Comparison of ENCODE assay signal across 26 mouse cellular contexts in the genomic region with DNA sequence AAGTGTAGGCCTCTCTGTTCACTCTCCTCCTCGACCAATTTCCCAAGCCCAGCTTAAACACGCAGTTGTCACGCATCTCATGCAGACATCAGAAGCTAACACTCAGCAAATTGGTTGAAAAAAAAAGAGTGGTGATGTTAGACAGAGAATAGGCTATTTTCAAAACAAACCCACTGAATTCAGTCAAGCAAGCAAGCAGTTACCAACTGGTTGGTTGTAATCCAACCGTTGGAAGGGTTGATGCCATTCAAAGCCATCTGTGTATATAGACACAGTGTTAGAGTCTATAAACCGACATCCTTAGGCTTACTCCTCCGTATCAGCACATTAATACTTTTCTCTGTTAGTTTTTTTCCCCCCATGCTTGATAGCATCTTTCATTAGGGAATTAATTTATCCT.
DNase-seq lines count a peak whose midpoint lies in the region; ATAC-seq and TF ChIP-seq lines count a peak whose summit lies in the region.
"Had no signal": no experiment of that assay in that cellular context is flagged by ENCODE, and none has a peak within 500 bp of the region (broad histone marks: within the 10 kb centered on the region; RNA-seq: fewer than 3 reads in every experiment).

No protein-coding gene starts in this region.

- H3K27ac ChIP-seq in forebrain, embryonic 15.5 days (replicated peaks): peak overlapping the region; percentile 35; the same call in 1 of the 2 replicates
- no peak overlapping the region for H3K27ac ChIP-seq in forebrain, embryonic 11.5 days (ENCODE audit: low read depth, low read length)
- H3K27ac ChIP-seq: heart, embryonic 15.5 days; kidney, embryonic 15.5 days; limb, embryonic 10.5 days; limb, embryonic 15.5 days; liver, embryonic 13.5 days; midbrain, embryonic 12.5 days; neural tube, embryonic 13.5 days; stomach, embryonic 15.5 days had no signal

- no peaks in the 10 kb centered on the region for H3K36me3 ChIP-seq in forebrain, embryonic 15.5 days
- H3K36me3 ChIP-seq in forebrain, embryonic 11.5 days (ENCODE audit: control insufficient read depth, insufficient read depth, low read length): no peaks in the 10 kb centered on the region
- H3K36me3 ChIP-seq: heart, embryonic 15.5 days; kidney, embryonic 15.5 days; limb, embryonic 10.5 days; limb, embryonic 15.5 days; liver, embryonic 13.5 days; midbrain, embryonic 12.5 days; neural tube, embryonic 13.5 days; stomach, embryonic 15.5 days had no signal

- H3K9ac ChIP-seq in forebrain, embryonic 15.5 days (replicated peaks): no peak overlapping the region
- H3K9ac ChIP-seq in forebrain, embryonic 11.5 days (ENCODE audit: low read length): no peak overlapping the region
- H3K9ac ChIP-seq: heart, embryonic 15.5 days; kidney, embryonic 15.5 days; limb, embryonic 15.5 days; liver, embryonic 13.5 days; midbrain, embryonic 12.5 days; neural tube, embryonic 13.5 days; stomach, embryonic 15.5 days had no signal

- ATAC-seq in forebrain, embryonic 15.5 days (replicated peaks): peak; percentile 55; the same call in 1 of the 2 replicates
- no peak for ATAC-seq in forebrain, embryonic 11.5 days (replicated peaks; ENCODE audit: low FRiP score)
- ATAC-seq: CD4-positive, CD25-positive, alpha-beta regulatory T cell, adult 4 months; hindbrain, embryonic 16.5 days; lung, postnatal 0 days had no signal

- peaks cover 17% of the 10 kb centered on the region for H3K4me1 ChIP-seq in forebrain, embryonic 15.5 days
- H3K4me1 ChIP-seq in forebrain, embryonic 11.5 days (replicated peaks; ENCODE audit: control insufficient read depth, insufficient read depth, low read length): no peaks in the 10 kb centered on the region
- H3K4me1 ChIP-seq: liver, embryonic 13.5 days; megakaryocyte, embryonic 14.5 days; midbrain, embryonic 12.5 days; stomach, embryonic 15.5 days had no signal

- H3K4me2 ChIP-seq in forebrain, embryonic 15.5 days (replicated peaks): no peak overlapping the region
- H3K4me2 ChIP-seq in forebrain, embryonic 11.5 days (ENCODE audit: low read depth, low read length, severe bottlenecking): no peak overlapping the region
- H3K4me2 ChIP-seq: heart, embryonic 15.5 days; kidney, embryonic 15.5 days; limb, embryonic 15.5 days; liver, embryonic 13.5 days; midbrain, embryonic 12.5 days; neural tube, embryonic 13.5 days; stomach, embryonic 15.5 days had no signal

- DNase-seq in forebrain, embryonic 11.5 days (ENCODE audit: low spot score): no peak
- peak; percentile 74 for DNase-seq in brain, embryonic 14.5 days (ENCODE audit: low read depth)
- DNase-seq in layer of hippocampus, adult 18-20 months (ENCODE audit: low spot score in 2 of 2): peak; percentile 11 to 56
- DNase-seq in layer of hippocampus, postnatal 14 days (ENCODE audit: low spot score in 2 of 2): peak; percentile 15 to 62
- no peak for DNase-seq in adrenal gland, postnatal 10 days
- DNase-seq in right cerebral cortex, adult 2 months (ENCODE audit: low spot score in 2 of 2): no peak
- DNase-seq: cerebellum, adult 18-20 months; gastrocnemius, postnatal 10 days; kidney, adult 18-20 months; kidney, postnatal 25 days; liver, embryonic 13.5 days; lung, adult 18-20 months; lung, postnatal 4 days; thymus, postnatal 14 days had no signal

- no peaks in the 10 kb centered on the region for H3K27me3 ChIP-seq in forebrain, embryonic 15.5 days
- no peaks in the 10 kb centered on the region for H3K27me3 ChIP-seq in forebrain, embryonic 11.5 days (ENCODE audit: control insufficient read depth, insufficient read depth, low read length)
- H3K27me3 ChIP-seq: heart, embryonic 15.5 days; kidney, embryonic 15.5 days; limb, embryonic 15.5 days; liver, embryonic 13.5 days; megakaryocyte, embryonic 14.5 days; midbrain, embryonic 12.5 days; neural tube, embryonic 13.5 days; stomach, embryonic 15.5 days had no signal

- no peak for TF ChIP-seq POLR2A in brain, embryonic 14.5 days (IDR thresholded peaks at IDR 0.05; ENCODE audit: borderline replicate concordance, extremely low read depth, insufficient read depth, insufficient read length, poor library complexity, severe bottlenecking)

- H3K4me3 ChIP-seq in forebrain, embryonic 15.5 days: no peak overlapping the region
- H3K4me3 ChIP-seq in forebrain, embryonic 11.5 days (ENCODE audit: low read depth, low read length): no peak overlapping the region
- H3K4me3 ChIP-seq: heart, embryonic 15.5 days; kidney, embryonic 15.5 days; limb, embryonic 10.5 days; limb, embryonic 15.5 days; liver, embryonic 13.5 days; megakaryocyte, embryonic 14.5 days; midbrain, embryonic 12.5 days; neural tube, embryonic 13.5 days; stomach, embryonic 15.5 days had no signal

- TF ChIP-seq CTCF in brain, embryonic 14.5 days (IDR thresholded peaks at IDR 0.05; ENCODE audit: borderline replicate concordance, extremely low read depth, insufficient read depth, insufficient read length): no peak

- H3K9me3 ChIP-seq in forebrain, embryonic 15.5 days: no peaks in the 10 kb centered on the region
- no peaks in the 10 kb centered on the region for H3K9me3 ChIP-seq in forebrain, embryonic 11.5 days (ENCODE audit: control insufficient read depth, low read length)
- H3K9me3 ChIP-seq: heart, embryonic 15.5 days; kidney, embryonic 15.5 days; limb, embryonic 10.5 days; limb, embryonic 15.5 days; liver, embryonic 13.5 days; midbrain, embryonic 12.5 days; neural tube, embryonic 13.5 days; stomach, embryonic 15.5 days had no signal

- 41% methylated on average over 6 of the region's 6 CpGs for WGBS in forebrain, embryonic 15.5 days
- 82% methylated on average over 6 of the region's 6 CpGs for WGBS in forebrain, embryonic 11.5 days

Comparison
In these comparisons a context has a peak if more than half of its experiments do, and no peak if none do; other contexts are left out.
1. DNase-seq: peak in brain, embryonic 14.5 days (single experiment), layer of hippocampus, adult 18-20 months (2 of 2) and layer of hippocampus, postnatal 14 days (2 of 2); none in forebrain, embryonic 11.5 days (single experiment), adrenal gland, postnatal 10 days (single experiment) and right cerebral cortex, adult 2 months (0 of 2).